Mouse (Mus musculus) left cerebral cortex, adult 2 months (tissue): Measurements from ENCODE around the gene Tsc22d1. TPM values are rescaled to one million over a fixed set of nuclear protein-coding genes. Genes with fewer than 3 reads are reported as not detected.

ENCODE experiments used
- DNase-seq, 2 experiments: peaks; one replicate each; pipeline ENCODE4 v3.0.0; 2021 to 2022; ENCODE audit warnings: low spot score in 2 of 2, mixed read lengths in 1 of 2; ENCODE audit errors: extremely low spot score in 1 of 2
- H3K27ac ChIP-seq: fragments of 200-600 bp; 2 replicates; pipeline ENCODE4 v1.8.1; 2022
- H3K4me3 ChIP-seq: fragments of 200-600 bp; 2 replicates; pipeline ENCODE4 v1.8.1; 2022
- CTCF ChIP-seq: fragments of 200-600 bp; IDR thresholded peaks from 2 replicates; pipeline ENCODE4 v1.8.1; 2022; ENCODE audit warnings: antibody characterized with exemption, mild to moderate bottlenecking, moderate library complexity
- intact Hi-C: fragments of 180-260 bp; cut with DNase I; formaldehyde crosslinking; loops from one replicate; pipeline ENCODE4 v1.15.1; 2025
- total RNA-seq, 2 experiments: library from RNA; stranded (reverse); gene quantifications; 2 replicates each; pipeline ENCODE4 v1.2.3; 2021

The Tsc22d1 gene
- total RNA-seq, 2 experiments from 2014 or later = 593 to 598 TPM

GRCm38 (mm10) chr14:76527030-76527719 lies 112.4 kb downstream of the Tsc22d1 start:
- intact Hi-C loops = no loop called here
- H3K27ac ChIP-seq = no peak overlapping the region
- H3K4me3 ChIP-seq = no peak overlapping the region
- DNase-seq = no peak
- TF ChIP-seq CTCF = no peak

- no peak for DNase-seq
- Histone ChIP-seq H3K4me3 (no peak overlapping the region), H3K27ac (no peak overlapping the region)
- TF ChIP-seq CTCF = no peak
- intact Hi-C loops = no loop called here
Observed at GRCm38 (mm10) chr14:76527758-76528313, 113.1 kb downstream of the Tsc22d1 start.

- intact Hi-C loops = no loop called here
- no peak for TF ChIP-seq CTCF
- no peak for DNase-seq
- Histone ChIP-seq H3K27ac (no peak overlapping the region), H3K4me3 (no peak overlapping the region)
Observed at GRCm38 (mm10) chr14:76528641-76529040, 113.9 kb downstream of the Tsc22d1 start.

- no peak for TF ChIP-seq CTCF
- H3K27ac ChIP-seq = no peak overlapping the region
- DNase-seq = no peak
- H3K4me3 ChIP-seq = no peak overlapping the region
- intact Hi-C loops = no loop called here
Observed at GRCm38 (mm10) chr14:76531027-76531660, 116.4 kb downstream of the Tsc22d1 start.

GRCm38 (mm10) chr14:76532257-76533169 lies 117.8 kb downstream of the Tsc22d1 start:
- intact Hi-C loops = no loop called here
- no peak for DNase-seq
- TF ChIP-seq CTCF = no peak
- H3K4me3 ChIP-seq = no peak overlapping the region
- H3K27ac ChIP-seq = no peak overlapping the region; the same call in 1 of the 2 replicates

GRCm38 (mm10) chr14:76533170-76533815 lies 118.5 kb downstream of the Tsc22d1 start:
- Histone ChIP-seq H3K27ac (no peak overlapping the region; the same call in 1 of the 2 replicates), H3K4me3 (no peak overlapping the region)
- no peak for TF ChIP-seq CTCF
- no peak for DNase-seq
- intact Hi-C loops = no loop called here

- intact Hi-C loops = no loop called here
- no peak overlapping the region for H3K4me3 ChIP-seq
- H3K27ac ChIP-seq = no peak overlapping the region
- TF ChIP-seq CTCF = no peak
- DNase-seq = no peak
Observed at GRCm38 (mm10) chr14:76535096-76535495, 120.3 kb downstream of the Tsc22d1 start.

- TF ChIP-seq CTCF = no peak
- intact Hi-C loops = no loop called here
- Histone ChIP-seq H3K27ac (peak overlapping the region; percentile 56), H3K4me3 (no peak overlapping the region)
- DNase-seq = no peak
Observed at GRCm38 (mm10) chr14:76536921-76537320, 122.2 kb downstream of the Tsc22d1 start.

GRCm38 (mm10) chr14:76540005-76540670 lies 125.4 kb downstream of the Tsc22d1 start:
- intact Hi-C loops = no loop called here
- DNase-seq = no peak
- no peak for TF ChIP-seq CTCF
- Histone ChIP-seq H3K27ac (peak overlapping the region; percentile 63; the same call in 1 of the 2 replicates), H3K4me3 (no peak overlapping the region)

GRCm38 (mm10) chr14:76541341-76541740 lies 126.6 kb downstream of the Tsc22d1 start:
- intact Hi-C loops = no loop called here
- no peak for TF ChIP-seq CTCF
- H3K27ac ChIP-seq = peak overlapping the region; percentile 63; the same call in 1 of the 2 replicates
- no peak for DNase-seq
- H3K4me3 ChIP-seq = no peak overlapping the region

- no peak for TF ChIP-seq CTCF
- no peak for DNase-seq
- intact Hi-C loops = no loop called here
- Histone ChIP-seq H3K4me3 (no peak overlapping the region), H3K27ac (no peak overlapping the region)
Observed at GRCm38 (mm10) chr14:76544136-76544535, 129.4 kb downstream of the Tsc22d1 start.
